Mouse (Mus musculus) spleen, adult 2 months (tissue): ENCODE measurements around the gene Nrm.

Source experiments
- CTCF ChIP-seq: fragments of 200-500 bp; IDR thresholded peaks from 2 replicates; pipeline ENCODE4 v1.5.1; 2011; ENCODE audit warnings: mild to moderate bottlenecking, inconsistent platforms; ENCODE audit not compliant: insufficient read depth, insufficient read length, insufficient replicate concordance; ENCODE audit errors: extremely low read depth
- POLR2A ChIP-seq: fragments of 200-500 bp; IDR thresholded peaks from 2 replicates; pipeline ENCODE4 v1.6.1; 2011; ENCODE audit warnings: low read depth, low read length, inconsistent platforms

- TF ChIP-seq CTCF (no peak), POLR2A (no peak)
Observed at GRCm38 (mm10) chr17:35848112-35848511, 13.0 kb upstream of the Nrm start.
